Mouse (Mus musculus): Measurements from ENCODE around the gene Gm21981.

DNA sequence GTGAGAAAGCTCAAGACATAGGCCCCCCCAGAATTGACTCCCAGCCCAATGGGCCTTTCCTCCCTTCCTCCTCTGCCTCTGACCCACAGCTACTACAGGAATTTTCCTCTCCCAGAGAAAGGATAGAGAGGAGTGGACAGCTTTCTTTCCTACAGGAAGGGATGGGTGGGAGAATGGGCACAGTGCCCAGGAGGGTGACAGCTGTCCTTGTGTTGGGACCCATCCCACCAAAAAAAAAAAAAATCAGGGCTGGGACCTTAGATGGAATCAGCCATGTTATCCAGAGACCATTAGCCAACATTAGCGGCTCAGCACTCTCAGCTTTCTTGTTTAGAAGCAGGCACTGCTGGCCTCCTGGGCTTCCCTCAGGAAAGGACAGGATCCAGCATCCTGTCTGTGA is 11.9 kb upstream of the Gm21981 start:
- TF ChIP-seq CTCF (conservative IDR thresholded peaks at IDR 0.05; ENCODE audit: low read length) (no peak), POU5F1 (IDR thresholded peaks at IDR 0.05; ENCODE audit: borderline replicate concordance, low read length) (no peak)

Measured in E14TG2a.4 (cell line).